Mouse (Mus musculus): ENCODE results near the gene Maml2. TPM values are rescaled to one million over a fixed set of nuclear protein-coding genes. Genes with fewer than 3 reads are reported as not detected.

The Maml2 gene
- polyA plus RNA-seq, 1 experiment: 1.5 TPM

GRCm38 (mm10) chr9:13485914-13486313 is 188.2 kb downstream of the Maml2 start:
- no peak overlapping the region for H3K4me3 ChIP-seq (ENCODE audit: insufficient read depth, poor library complexity, severe bottlenecking)
- no peak overlapping the region for H3ac ChIP-seq (ENCODE audit: control insufficient read depth, insufficient read length, low read depth)
- no peaks in the 10 kb centered on the region for H3K79me2 ChIP-seq (ENCODE audit: control insufficient read depth, insufficient read depth)
- no peaks in the 10 kb centered on the region for H3K36me3 ChIP-seq (ENCODE audit: control insufficient read depth, insufficient read depth)
- TF ChIP-seq MYOG (IDR thresholded peaks at IDR 0.05; ENCODE audit: control insufficient read depth, extremely low read depth, insufficient read length) (no peak), MAX (IDR thresholded peaks at IDR 0.05) (no peak), CTCF (IDR thresholded peaks at IDR 0.05; ENCODE audit: control insufficient read depth, insufficient read depth, insufficient read length) (no peak), MYOD1 (IDR thresholded peaks at IDR 0.05; ENCODE audit: control insufficient read depth, insufficient read length, low read depth) (no peak), CEBPB (IDR thresholded peaks at IDR 0.05; ENCODE audit: low read depth) (no peak), FOSL1 (IDR thresholded peaks at IDR 0.05; ENCODE audit: insufficient read depth, low read length, poor library complexity, severe bottlenecking) (no peak), USF1 (IDR thresholded peaks at IDR 0.05; ENCODE audit: low read depth) (no peak)
- H3K79me3 ChIP-seq (ENCODE audit: low read depth): no peaks in the 10 kb centered on the region
- no peaks in the 10 kb centered on the region for H3K27me3 ChIP-seq (ENCODE audit: control insufficient read depth, insufficient read depth, insufficient read length)

DNA sequence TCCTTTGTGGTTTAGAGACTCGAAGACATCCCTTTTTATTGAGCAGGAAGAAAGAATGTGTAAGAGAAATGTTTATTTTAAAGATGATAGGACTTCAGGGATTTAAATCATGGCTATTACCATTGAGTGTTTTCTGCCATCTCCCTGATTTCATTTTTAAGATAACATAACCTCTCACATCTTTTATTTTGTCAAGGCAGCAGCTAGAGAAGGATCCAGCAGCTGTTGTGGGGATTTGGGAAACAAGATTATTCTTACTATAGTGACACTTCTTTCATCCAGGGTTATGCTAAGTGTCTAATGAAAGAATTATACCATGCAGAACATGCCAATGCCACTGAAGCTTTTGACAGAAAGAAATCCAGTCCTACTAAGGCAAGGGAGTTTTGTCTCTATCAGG is 193.3 kb downstream of the Maml2 start:
- H3ac ChIP-seq (ENCODE audit: control insufficient read depth, insufficient read length, low read depth): no peak overlapping the region
- H3K4me3 ChIP-seq (ENCODE audit: insufficient read depth, poor library complexity, severe bottlenecking): no peak overlapping the region
- no peaks in the 10 kb centered on the region for H3K36me3 ChIP-seq (ENCODE audit: control insufficient read depth, insufficient read depth)
- no peaks in the 10 kb centered on the region for H3K27me3 ChIP-seq (ENCODE audit: control insufficient read depth, insufficient read depth, insufficient read length)
- TF ChIP-seq MAX (IDR thresholded peaks at IDR 0.05) (no peak), CTCF (IDR thresholded peaks at IDR 0.05; ENCODE audit: control insufficient read depth, insufficient read depth, insufficient read length) (no peak), CEBPB (IDR thresholded peaks at IDR 0.05; ENCODE audit: low read depth) (no peak), MYOG (IDR thresholded peaks at IDR 0.05; ENCODE audit: control insufficient read depth, extremely low read depth, insufficient read length) (no peak), USF1 (IDR thresholded peaks at IDR 0.05; ENCODE audit: low read depth) (no peak), MYOD1 (IDR thresholded peaks at IDR 0.05; ENCODE audit: control insufficient read depth, insufficient read length, low read depth) (no peak), FOSL1 (IDR thresholded peaks at IDR 0.05; ENCODE audit: insufficient read depth, low read length, poor library complexity, severe bottlenecking) (no peak)
- no peaks in the 10 kb centered on the region for H3K79me3 ChIP-seq (ENCODE audit: low read depth)
- H3K79me2 ChIP-seq (ENCODE audit: control insufficient read depth, insufficient read depth): no peaks in the 10 kb centered on the region

DNA sequence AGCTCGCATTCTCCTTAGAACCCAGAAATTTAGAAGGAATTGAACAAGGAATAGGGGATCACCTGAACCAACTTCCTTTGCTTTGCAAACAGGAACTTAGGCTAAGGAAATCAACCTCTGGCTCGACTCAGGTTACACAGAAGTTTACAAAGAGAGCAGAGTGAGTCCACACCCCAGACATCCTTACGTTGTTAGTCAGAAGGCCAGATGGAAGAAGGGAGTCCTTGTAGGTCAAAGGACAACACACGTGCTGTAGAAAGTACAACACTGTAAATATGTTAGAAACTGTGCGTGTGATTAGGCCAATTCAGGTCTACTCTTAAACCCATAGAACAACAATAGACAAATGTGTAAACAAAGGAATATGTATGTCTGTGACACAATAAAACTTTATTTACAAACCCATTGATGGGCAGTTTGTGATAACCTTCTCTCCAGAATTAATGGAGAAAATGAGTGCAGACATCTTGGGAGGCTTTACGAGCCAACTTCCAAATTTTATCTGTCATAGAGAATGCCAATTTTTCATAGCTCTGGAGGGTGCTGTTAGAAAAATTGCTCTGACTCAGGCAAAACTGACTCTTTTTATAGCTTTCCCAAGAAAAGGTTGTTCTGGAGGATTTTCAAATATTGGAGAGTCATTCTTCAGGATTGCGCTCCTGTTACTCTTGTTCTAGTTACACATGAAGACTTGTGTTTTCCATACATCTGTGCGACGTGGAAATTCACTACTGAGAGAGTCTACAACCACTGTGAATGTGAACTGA is 194.3 kb downstream of the Maml2 start:
- Histone ChIP-seq H3K4me3 (ENCODE audit: insufficient read depth, poor library complexity, severe bottlenecking) (no peak overlapping the region), H3K27me3 (ENCODE audit: control insufficient read depth, insufficient read depth, insufficient read length) (no peaks in the 10 kb centered on the region), H3K36me3 (ENCODE audit: control insufficient read depth, insufficient read depth) (no peaks in the 10 kb centered on the region), H3ac (ENCODE audit: control insufficient read depth, insufficient read length, low read depth) (no peak overlapping the region), H3K79me3 (ENCODE audit: low read depth) (no peaks in the 10 kb centered on the region), H3K79me2 (ENCODE audit: control insufficient read depth, insufficient read depth) (no peaks in the 10 kb centered on the region)
- no peak for TF ChIP-seq MAX (IDR thresholded peaks at IDR 0.05)
- TF ChIP-seq MYOG (IDR thresholded peaks at IDR 0.05; ENCODE audit: control insufficient read depth, extremely low read depth, insufficient read length): no peak
- TF ChIP-seq FOSL1 (IDR thresholded peaks at IDR 0.05; ENCODE audit: insufficient read depth, low read length, poor library complexity, severe bottlenecking): no peak
- no peak for TF ChIP-seq USF1 (IDR thresholded peaks at IDR 0.05; ENCODE audit: low read depth)
- TF ChIP-seq MYOD1 (IDR thresholded peaks at IDR 0.05; ENCODE audit: control insufficient read depth, insufficient read length, low read depth): no peak
- no peak for TF ChIP-seq CEBPB (IDR thresholded peaks at IDR 0.05; ENCODE audit: low read depth)
- TF ChIP-seq CTCF (IDR thresholded peaks at IDR 0.05; ENCODE audit: control insufficient read depth, insufficient read depth, insufficient read length): no peak

DNA sequence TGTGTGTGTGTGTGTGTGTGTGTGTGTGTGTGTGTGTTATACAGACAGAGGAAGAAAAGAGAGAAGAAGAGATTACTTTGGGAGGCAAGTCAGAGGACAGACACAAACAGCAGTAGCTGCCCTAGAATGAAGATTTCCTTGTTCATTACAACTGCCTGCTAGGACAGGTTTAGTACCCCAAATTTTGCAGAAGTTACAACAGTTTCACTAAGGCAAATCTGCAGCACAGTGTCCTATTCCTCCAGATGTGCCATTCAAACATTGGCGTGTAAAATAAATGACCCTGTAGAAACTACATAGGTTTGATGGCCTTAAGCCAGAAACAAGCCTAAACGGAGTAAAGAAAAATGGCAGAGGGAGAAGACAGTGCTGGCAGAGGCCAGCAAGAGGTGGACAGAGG is 195.1 kb downstream of the Maml2 start:
- Histone ChIP-seq H3K79me3 (ENCODE audit: low read depth) (no peaks in the 10 kb centered on the region), H3K79me2 (ENCODE audit: control insufficient read depth, insufficient read depth) (no peaks in the 10 kb centered on the region), H3K27me3 (ENCODE audit: control insufficient read depth, insufficient read depth, insufficient read length) (no peaks in the 10 kb centered on the region), H3K36me3 (ENCODE audit: control insufficient read depth, insufficient read depth) (no peaks in the 10 kb centered on the region), H3ac (ENCODE audit: control insufficient read depth, insufficient read length, low read depth) (no peak overlapping the region), H3K4me3 (ENCODE audit: insufficient read depth, poor library complexity, severe bottlenecking) (no peak overlapping the region)
- no peak for TF ChIP-seq CTCF (IDR thresholded peaks at IDR 0.05; ENCODE audit: control insufficient read depth, insufficient read depth, insufficient read length)
- TF ChIP-seq MYOD1 (IDR thresholded peaks at IDR 0.05; ENCODE audit: control insufficient read depth, insufficient read length, low read depth): no peak
- no peak for TF ChIP-seq MYOG (IDR thresholded peaks at IDR 0.05; ENCODE audit: control insufficient read depth, extremely low read depth, insufficient read length)
- TF ChIP-seq MAX (IDR thresholded peaks at IDR 0.05): no peak
- TF ChIP-seq USF1 (IDR thresholded peaks at IDR 0.05; ENCODE audit: low read depth): no peak
- TF ChIP-seq CEBPB (IDR thresholded peaks at IDR 0.05; ENCODE audit: low read depth): no peak
- no peak for TF ChIP-seq FOSL1 (IDR thresholded peaks at IDR 0.05; ENCODE audit: insufficient read depth, low read length, poor library complexity, severe bottlenecking)

DNA sequence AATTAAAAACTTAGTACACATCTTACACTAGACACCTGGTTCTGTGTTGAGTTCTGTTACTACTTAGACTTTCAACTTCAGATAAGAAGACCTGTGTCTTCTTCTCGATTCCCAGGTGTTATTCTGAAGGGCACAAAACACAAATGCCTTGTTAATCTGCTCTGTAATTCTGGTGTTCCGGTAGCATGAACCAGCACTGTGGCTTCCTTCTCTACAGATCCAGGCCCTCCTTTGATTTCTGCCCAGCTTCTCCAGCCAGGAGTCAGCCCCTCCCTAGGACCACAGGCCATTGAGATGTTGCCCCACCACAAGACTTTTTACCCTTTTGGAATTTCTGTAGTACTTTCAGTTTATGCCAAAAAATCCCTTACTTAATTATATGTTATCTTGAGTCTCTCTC is 196.0 kb downstream of the Maml2 start:
- H3K36me3 ChIP-seq (ENCODE audit: control insufficient read depth, insufficient read depth): no peaks in the 10 kb centered on the region
- no peak overlapping the region for H3ac ChIP-seq (ENCODE audit: control insufficient read depth, insufficient read length, low read depth)
- H3K4me3 ChIP-seq (ENCODE audit: insufficient read depth, poor library complexity, severe bottlenecking): no peak overlapping the region
- H3K79me2 ChIP-seq (ENCODE audit: control insufficient read depth, insufficient read depth): no peaks in the 10 kb centered on the region
- no peaks in the 10 kb centered on the region for H3K27me3 ChIP-seq (ENCODE audit: control insufficient read depth, insufficient read depth, insufficient read length)
- no peak for TF ChIP-seq MYOD1 (IDR thresholded peaks at IDR 0.05; ENCODE audit: control insufficient read depth, insufficient read length, low read depth)
- no peak for TF ChIP-seq USF1 (IDR thresholded peaks at IDR 0.05; ENCODE audit: low read depth)
- TF ChIP-seq MAX (IDR thresholded peaks at IDR 0.05): no peak
- TF ChIP-seq MYOG (IDR thresholded peaks at IDR 0.05; ENCODE audit: control insufficient read depth, extremely low read depth, insufficient read length): no peak
- no peak for TF ChIP-seq FOSL1 (IDR thresholded peaks at IDR 0.05; ENCODE audit: insufficient read depth, low read length, poor library complexity, severe bottlenecking)
- H3K79me3 ChIP-seq (ENCODE audit: low read depth): no peaks in the 10 kb centered on the region

Data from C2C12 (cell line).